Mouse (Mus musculus): ENCODE results near the gene Pgr. TPM values are rescaled to one million over a fixed set of nuclear protein-coding genes. Genes with fewer than 3 reads are reported as not detected.

Pgr gene
- total RNA-seq, 2 experiments from 2014 or later, result 0.22 to 0.29 TPM

Other genes with a start within 250 kb of the Pgr start
- under 1 TPM in 1 of 2 experiments, not detected in 1; 0.05 TPM for gene Gm16485, start 72.0 kb downstream of the Pgr start, total RNA-seq (2021)

All from gastrocnemius, postnatal 4 days (tissue).